In genomic region chr12:112627097-112627881, GRCm38 (mm10) we compare ENCODE assay signal across 12 mouse cellular contexts. TPM values are rescaled to one million over a fixed set of nuclear protein-coding genes. Genes with fewer than 3 reads are reported as not detected.
DNase-seq lines count a peak whose midpoint lies in the region; ATAC-seq and TF ChIP-seq lines count a peak whose summit lies in the region.
"Had no signal": no experiment of that assay in that cellular context is flagged by ENCODE, and none has a peak within 500 bp of the region (broad histone marks: within the 10 kb centered on the region; RNA-seq: fewer than 3 reads in every experiment).

No protein-coding gene starts in this region.

- no peak for ATAC-seq in liver, embryonic 13.5 days (ENCODE audit: low read depth)
- no peak for ATAC-seq in liver, embryonic 12.5 days
- no peak for ATAC-seq in G1E (ENCODE audit: extremely low read depth, insufficient number of reproducible peaks, low FRiP score, poor library complexity, severe bottlenecking)

- no peak overlapping the region for H3K4me3 ChIP-seq in liver, embryonic 13.5 days (replicated peaks)
- no peak overlapping the region for H3K4me3 ChIP-seq in liver, embryonic 12.5 days
- H3K4me3 ChIP-seq in G1E (ENCODE audit: low read depth, low read length), result no peak overlapping the region
- no peak overlapping the region for H3K4me3 ChIP-seq in hindbrain, embryonic 10.5 days
- H3K4me3 ChIP-seq: erythroblast, embryonic 14.5 days; liver, embryonic 15.5 days had no signal

- no peak overlapping the region for H3K4me2 ChIP-seq in liver, embryonic 13.5 days
- H3K4me2 ChIP-seq in liver, embryonic 12.5 days, result no peak overlapping the region

- peaks cover 68% of the 10 kb centered on the region for H3K4me1 ChIP-seq in liver, embryonic 13.5 days (replicated peaks)
- H3K4me1 ChIP-seq in liver, embryonic 12.5 days, result peaks cover 71% of the 10 kb centered on the region
- H3K4me1 ChIP-seq in G1E (ENCODE audit: insufficient read depth, low read depth, low read length), result peaks cover 11% of the 10 kb centered on the region
- peaks cover 55% of the 10 kb centered on the region for H3K4me1 ChIP-seq in hindbrain, embryonic 10.5 days (replicated peaks)

- peak overlapping the region; percentile 8; the same call in 1 of the 2 replicates for H3K27ac ChIP-seq in liver, embryonic 13.5 days
- no peak overlapping the region for H3K27ac ChIP-seq in liver, embryonic 12.5 days
- H3K27ac ChIP-seq in hindbrain, embryonic 10.5 days, result no peak overlapping the region

- no peak overlapping the region for H3K9ac ChIP-seq in liver, embryonic 13.5 days
- no peak overlapping the region for H3K9ac ChIP-seq in liver, embryonic 12.5 days
- H3K9ac ChIP-seq: liver, embryonic 15.5 days had no signal

- TF ChIP-seq CTCF in G1E (IDR thresholded peaks at IDR 0.05; ENCODE audit: low read depth, low read length), result peak; percentile 93

- H3K36me3 ChIP-seq in liver, embryonic 13.5 days, result no peaks in the 10 kb centered on the region
- no peaks in the 10 kb centered on the region for H3K36me3 ChIP-seq in liver, embryonic 12.5 days
- no peaks in the 10 kb centered on the region for H3K36me3 ChIP-seq in G1E (replicated peaks)
- no peaks in the 10 kb centered on the region for H3K36me3 ChIP-seq in hindbrain, embryonic 10.5 days
- H3K36me3 ChIP-seq: liver, embryonic 15.5 days had no signal

- H3K9me3 ChIP-seq in liver, embryonic 13.5 days (replicated peaks), result no peaks in the 10 kb centered on the region
- H3K9me3 ChIP-seq in liver, embryonic 12.5 days (replicated peaks), result no peaks in the 10 kb centered on the region
- H3K9me3 ChIP-seq in G1E (replicated peaks), result no peaks in the 10 kb centered on the region
- H3K9me3 ChIP-seq in hindbrain, embryonic 10.5 days, result no peaks in the 10 kb centered on the region
- H3K9me3 ChIP-seq: liver, embryonic 15.5 days had no signal

- 50% methylated on average over 7 of the region's 7 CpGs for WGBS in liver, embryonic 13.5 days (ENCODE audit: insufficient replicate concordance)
- WGBS in liver, embryonic 12.5 days (ENCODE audit: insufficient replicate concordance), result 54% methylated on average over 7 of the region's 7 CpGs
- WGBS in hindbrain, embryonic 10.5 days, result 58% methylated on average over 7 of the region's 7 CpGs

- peak; percentile 35 for DNase-seq in embryo, embryonic 10 days (ENCODE audit: low spot score)
- no peak for DNase-seq in embryo, embryonic 11 days
- DNase-seq in liver, embryonic 13.5 days, result no peak
- DNase-seq in G1E (ENCODE audit: low spot score), result no peak
- DNase-seq in naive thymus-derived CD4-positive, alpha-beta T cell, adult 2 months (ENCODE audit: low read depth), result peak; percentile 48
- no peak for DNase-seq in cerebellum, adult 11-12 months
- DNase-seq in hindbrain, embryonic 10.5 days (ENCODE audit: low spot score), result no peak
- DNase-seq: kidney, postnatal 36 days; spleen, adult 18-20 months had no signal

- H3K27me3 ChIP-seq in liver, embryonic 13.5 days, result 0 out of 2 replicates have a peak, but pooled peaks cover 2% of the 10 kb centered on the region
- peaks cover 10% of the 10 kb centered on the region for H3K27me3 ChIP-seq in liver, embryonic 12.5 days (replicated peaks)
- H3K27me3 ChIP-seq in G1E (ENCODE audit: insufficient read depth, low read length), result peaks cover 43% of the 10 kb centered on the region
- H3K27me3 ChIP-seq in hindbrain, embryonic 10.5 days (ENCODE audit: insufficient read depth, poor library complexity, severe bottlenecking), result peaks cover 17% of the 10 kb centered on the region

RNA-seq across cellular contexts. Expression of gene Adssl1, which starts 7.4 kb away (rescaled TPM):
- polyA plus RNA-seq in liver, embryonic 13.5 days (2015; fragmentation: Nextera tagmentation; extraction: Ambion mirVana), result 6.7 and 7.5 TPM in 2 replicates
- 5.2 and 5.6 TPM in 2 replicates for polyA plus RNA-seq in liver, embryonic 12.5 days (2016; fragmentation: Nextera tagmentation; extraction: Ambion mirVana)
- not detected in 2 replicates for total RNA-seq in G1E (2014; fragmentation: Nextera tagmentation)
- 0.06 TPM in 1 of 2 replicates, not detected in the other for total RNA-seq in G1E (2017)
- 0.05 TPM in 1 of 2 replicates, not detected in the other for polyA plus RNA-seq in G1E (2012)
- 3.7 and 5.5 TPM in 2 replicates for polyA plus RNA-seq in hindbrain, embryonic 10.5 days (2016; fragmentation: Nextera tagmentation; extraction: Ambion mirVana)

RNA-seq across cellular contexts. Expression of gene Siva1, which starts 17.2 kb away (rescaled TPM):
- polyA plus RNA-seq in liver, embryonic 13.5 days (2015; fragmentation: Nextera tagmentation; extraction: Ambion mirVana), result 120 and 148 TPM in 2 replicates
- 126 and 137 TPM in 2 replicates for polyA plus RNA-seq in liver, embryonic 12.5 days (2016; fragmentation: Nextera tagmentation; extraction: Ambion mirVana)
- 60.7 and 75.5 TPM in 2 replicates for total RNA-seq in G1E (2014; fragmentation: Nextera tagmentation)
- total RNA-seq in G1E (2017), result 205 and 214 TPM in 2 replicates
- polyA plus RNA-seq in G1E (2012), result 94.5 and 98.9 TPM in 2 replicates
- polyA plus RNA-seq in hindbrain, embryonic 10.5 days (2016; fragmentation: Nextera tagmentation; extraction: Ambion mirVana), result 281 and 334 TPM in 2 replicates

RNA-seq across cellular contexts. Expression of gene Inf2, which starts 38.7 kb away (rescaled TPM):
- polyA plus RNA-seq in liver, embryonic 13.5 days (2015; fragmentation: Nextera tagmentation; extraction: Ambion mirVana), result 1.4 and 2.1 TPM in 2 replicates
- polyA plus RNA-seq in liver, embryonic 12.5 days (2016; fragmentation: Nextera tagmentation; extraction: Ambion mirVana), result 2.2 and 2.7 TPM in 2 replicates
- total RNA-seq in G1E (2014; fragmentation: Nextera tagmentation) (4.2 and 5.4 TPM in 2 replicates), G1E (2017) (2.3 and 2.5 TPM in 2 replicates)
- 26.0 and 29.5 TPM in 2 replicates for polyA plus RNA-seq in G1E (2012)
- 1.5 and 1.8 TPM in 2 replicates for polyA plus RNA-seq in hindbrain, embryonic 10.5 days (2016; fragmentation: Nextera tagmentation; extraction: Ambion mirVana)

RNA-seq across cellular contexts. Expression of gene Akt1, which starts 47.4 kb away (rescaled TPM):
- 13.8 and 17.9 TPM in 2 replicates for polyA plus RNA-seq in liver, embryonic 13.5 days (2015; fragmentation: Nextera tagmentation; extraction: Ambion mirVana)
- 76.6 and 81.8 TPM in 2 replicates for polyA plus RNA-seq in liver, embryonic 12.5 days (2016; fragmentation: Nextera tagmentation; extraction: Ambion mirVana)
- 150 and 168 TPM in 2 replicates for total RNA-seq in G1E (2014; fragmentation: Nextera tagmentation)
- 121 and 131 TPM in 2 replicates for total RNA-seq in G1E (2017)
- polyA plus RNA-seq in G1E (2012), result 461 and 512 TPM in 2 replicates
- 50.9 and 56.8 TPM in 2 replicates for polyA plus RNA-seq in hindbrain, embryonic 10.5 days (2016; fragmentation: Nextera tagmentation; extraction: Ambion mirVana)

RNA-seq across cellular contexts. Expression of gene Zbtb42, which starts 51.3 kb away (rescaled TPM):
- polyA plus RNA-seq in liver, embryonic 13.5 days (2015; fragmentation: Nextera tagmentation; extraction: Ambion mirVana), result 0.40 and 0.71 TPM in 2 replicates
- polyA plus RNA-seq in liver, embryonic 12.5 days (2016; fragmentation: Nextera tagmentation; extraction: Ambion mirVana), result 1.0 and 1.2 TPM in 2 replicates
- total RNA-seq in G1E (2014; fragmentation: Nextera tagmentation) (0.98 TPM in 1 of 2 replicates, not detected in the other), G1E (2017) (0.17 and 0.33 TPM in 2 replicates)
- polyA plus RNA-seq in G1E (2012), result 0.53 and 0.80 TPM in 2 replicates
- polyA plus RNA-seq in hindbrain, embryonic 10.5 days (2016; fragmentation: Nextera tagmentation; extraction: Ambion mirVana), result 7.1 and 10.9 TPM in 2 replicates

Comparison
In these comparisons a context has a peak if more than half of its experiments do, and no peak if none do; other contexts are left out.
1. DNase-seq: peak in embryo, embryonic 10 days (single experiment) and naive thymus-derived CD4-positive, alpha-beta T cell, adult 2 months (single experiment); none in embryo, embryonic 11 days (single experiment), liver, embryonic 13.5 days (single experiment), G1E (single experiment), cerebellum, adult 11-12 months (single experiment) and hindbrain, embryonic 10.5 days (single experiment).